Mouse (Mus musculus) midbrain, embryonic 12.5 days (tissue): Measurements from ENCODE around the gene Lrrc46. TPM values are rescaled to one million over a fixed set of nuclear protein-coding genes. Genes with fewer than 3 reads are reported as not detected.

ENCODE experiments used
- ATAC-seq: fragments of 200-750 bp; cut with Nextera tagmentation; 2 replicates; pipeline ENCODE4 v1.8.0; 2017; ENCODE audit warnings: low read depth, moderate TSS enrichment, moderate library complexity; ENCODE audit not compliant: low FRiP score
- H3K27ac ChIP-seq: fragments of 300-500 bp; sonication (generic); replicated peaks from 2 replicates; pipeline ENCODE4 v1.5.1; 2016; ENCODE audit warnings: mild to moderate bottlenecking
- H3K27me3 ChIP-seq: fragments of 300-500 bp; sonication (generic); 2 replicates; pipeline ENCODE4 v1.6.1; 2016; ENCODE audit warnings: mild to moderate bottlenecking
- H3K36me3 ChIP-seq: fragments of 300-500 bp; sonication (generic); 2 replicates; pipeline ENCODE4 v1.6.1; 2016
- H3K4me1 ChIP-seq: fragments of 300-500 bp; sonication (generic); 2 replicates; pipeline ENCODE4 v1.6.1; 2016
- H3K4me2 ChIP-seq: fragments of 300-500 bp; sonication (generic); replicated peaks from 2 replicates; pipeline ENCODE4 v1.6.1; 2016; ENCODE audit warnings: mild to moderate bottlenecking, moderate library complexity
- H3K4me3 ChIP-seq: fragments of 300-500 bp; sonication (generic); 2 replicates; pipeline ENCODE4 v1.5.1; 2016; ENCODE audit warnings: mild to moderate bottlenecking
- H3K9ac ChIP-seq: fragments of 300-500 bp; sonication (generic); replicated peaks from 2 replicates; pipeline ENCODE4 v1.6.1; 2016; ENCODE audit warnings: mild to moderate bottlenecking, moderate library complexity
- H3K9me3 ChIP-seq: fragments of 300-500 bp; sonication (generic); 2 replicates; pipeline ENCODE4 v1.6.1; 2016; ENCODE audit warnings: mild to moderate bottlenecking
- WGBS: fragments of 180-500 bp; shearing (Covaris S2); methylation state at CpG from one replicate; pipeline ENCODE4 v1.1.7; 2016; 5-methylcytosine and 5-hydroxymethylcytosine counted together
- polyA plus RNA-seq: library from polyadenylated mRNA; unstranded; fragments of >200 nt; fragmentation: Nextera tagmentation; extraction: Ambion mirVana; gene quantifications from 2 replicates; pipeline ENCODE4 v1.2.1, GENCODE M21; 2016

Lrrc46 gene
- polyA plus RNA-seq = 2.4 and 3.3 TPM in 2 replicates

DNA sequence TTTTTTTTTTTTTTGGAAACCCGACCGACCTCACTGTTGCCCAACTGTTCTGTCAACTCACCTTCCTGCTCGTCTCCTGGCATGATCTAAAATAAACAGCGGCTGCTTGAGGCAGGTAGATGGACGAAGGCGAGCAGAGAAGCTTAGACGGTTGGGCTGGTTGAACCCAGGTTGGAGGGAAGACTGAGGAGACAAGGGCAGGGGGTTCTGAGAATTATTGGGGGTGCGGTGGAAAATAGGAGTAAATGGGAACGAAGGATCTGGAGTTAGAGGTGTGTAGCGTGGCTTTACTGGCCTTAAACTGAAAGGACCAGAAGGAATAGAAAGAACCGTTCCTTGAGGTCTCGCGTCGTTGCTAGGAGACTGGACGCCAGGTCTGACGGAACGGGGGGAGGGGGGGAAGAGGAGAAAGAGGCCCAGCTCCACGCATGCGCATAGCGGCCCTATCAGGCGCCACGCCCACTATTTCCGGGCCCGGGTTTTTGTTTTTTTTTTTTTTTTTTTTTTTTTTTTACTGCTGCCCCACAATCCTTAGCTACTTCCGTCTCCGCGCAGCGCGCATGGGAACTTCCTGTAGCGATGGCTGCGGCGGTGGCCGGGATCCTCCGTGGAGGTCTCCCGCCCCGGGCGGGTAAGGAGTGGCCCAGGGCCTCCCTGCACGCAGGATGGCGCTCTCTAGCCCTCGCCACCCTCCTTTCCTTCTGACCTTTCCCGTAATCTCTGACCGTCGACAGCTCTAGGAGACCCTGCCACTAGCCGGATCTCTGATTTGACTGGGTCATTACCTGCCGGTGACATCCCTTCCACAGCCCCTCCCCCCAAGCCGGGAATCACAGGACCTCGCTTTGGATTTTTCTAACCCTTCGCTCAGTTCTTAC, at the start of gene Lrrc46, which contains the start of gene Mrpl10:
TSS of gene Lrrc46 (minus strand) at position 386 of the 878 bp plus-strand sequence.
TSS of gene Mrpl10 (plus strand) at position 539 of the 878 bp plus-strand sequence.
- Histone ChIP-seq H3K4me2 (peak within 1 kb of the TSS; percentile 80), H3K36me3 (peaks cover 22% of the 10 kb centered on the region), H3K9ac (peak within 1 kb of the TSS; percentile 80), H3K4me3 (peak within 1 kb of the TSS; percentile 72), H3K9me3 (no peaks in the 10 kb centered on the region), H3K27ac (peak within 1 kb of the TSS; percentile 74), H3K4me1 (peaks cover 16% of the 10 kb centered on the region), H3K27me3 (no peaks in the 10 kb centered on the region)
- ATAC-seq = peak; percentile 88
- under 1% methylated on average over 48 of the region's 48 CpGs for WGBS

DNA sequence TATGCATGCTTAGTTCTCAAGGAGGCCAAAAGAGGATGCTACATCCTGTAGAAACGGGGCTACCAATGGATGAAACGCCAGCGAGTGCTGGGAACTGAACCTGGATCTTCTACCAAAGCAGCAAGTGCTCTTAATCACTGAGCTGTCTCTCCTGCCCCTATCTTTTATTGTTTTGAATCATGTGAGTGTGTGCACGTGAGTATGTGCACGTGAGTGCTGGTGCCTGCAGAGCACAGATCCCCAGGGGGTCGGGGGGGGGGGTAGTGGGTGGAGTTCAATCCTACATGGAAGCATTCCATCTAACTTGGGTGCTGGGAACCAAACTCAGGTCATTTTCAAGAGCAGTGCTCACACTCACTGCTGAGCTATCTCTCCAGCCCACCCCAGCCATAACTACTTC, 45.2 kb upstream of the Lrrc46 start:
- H3K36me3 ChIP-seq = no peaks in the 10 kb centered on the region
- H3K9ac ChIP-seq = no peak overlapping the region
- no peak overlapping the region for H3K27ac ChIP-seq
- WGBS = 74% methylated on average over 6 of the region's 6 CpGs
- H3K4me3 ChIP-seq = no peak overlapping the region
- peaks cover 12% of the 10 kb centered on the region for H3K4me1 ChIP-seq
- H3K4me2 ChIP-seq = no peak overlapping the region
- no peak for ATAC-seq
- H3K27me3 ChIP-seq = peaks cover 18% of the 10 kb centered on the region
- H3K9me3 ChIP-seq = peaks cover 8% of the 10 kb centered on the region; the same call in 1 of the 2 replicates

DNA sequence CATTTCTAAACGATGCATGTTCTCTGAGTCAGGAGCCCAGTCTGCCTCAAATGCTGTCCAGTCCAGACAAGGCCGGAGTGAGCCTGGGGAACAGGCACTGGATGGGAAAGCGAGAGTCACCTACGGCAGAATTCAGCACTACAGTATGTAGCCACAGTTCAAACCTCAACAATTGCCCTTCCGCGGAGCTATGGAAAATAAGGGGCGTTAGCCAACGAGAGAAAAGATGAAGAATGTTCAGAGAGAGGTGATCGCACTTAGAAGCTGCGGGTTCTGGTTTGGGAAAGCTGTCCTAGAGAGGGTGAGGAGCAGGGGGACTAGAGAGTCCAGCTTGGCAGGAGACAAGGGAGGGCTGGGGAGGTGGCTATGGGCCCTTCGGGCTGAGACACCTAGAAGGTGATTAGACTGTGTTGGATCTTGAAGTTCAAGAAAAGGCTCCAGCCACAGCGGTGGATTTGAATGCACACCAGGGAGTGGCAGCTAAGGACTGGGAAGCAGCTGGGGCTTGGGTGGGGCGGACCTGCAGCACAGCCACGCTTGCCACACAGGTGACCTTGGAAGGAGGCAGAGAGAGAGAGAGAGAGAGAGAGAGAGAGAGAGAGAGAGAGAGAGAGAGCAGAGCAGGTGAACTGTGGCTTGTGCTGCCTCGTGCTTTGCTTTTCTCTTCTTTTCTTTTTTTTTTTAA, 43.8 kb upstream of the Lrrc46 start:
- H3K27ac ChIP-seq = no peak overlapping the region
- H3K4me3 ChIP-seq = no peak overlapping the region
- H3K27me3 ChIP-seq = peaks cover 14% of the 10 kb centered on the region
- peaks cover 8% of the 10 kb centered on the region; the same call in 1 of the 2 replicates for H3K9me3 ChIP-seq
- peaks cover 12% of the 10 kb centered on the region for H3K4me1 ChIP-seq
- H3K9ac ChIP-seq = no peak overlapping the region
- no peaks in the 10 kb centered on the region for H3K36me3 ChIP-seq
- no peak overlapping the region for H3K4me2 ChIP-seq
- WGBS = 91% methylated on average over 15 of the region's 15 CpGs
- ATAC-seq = no peak

DNA sequence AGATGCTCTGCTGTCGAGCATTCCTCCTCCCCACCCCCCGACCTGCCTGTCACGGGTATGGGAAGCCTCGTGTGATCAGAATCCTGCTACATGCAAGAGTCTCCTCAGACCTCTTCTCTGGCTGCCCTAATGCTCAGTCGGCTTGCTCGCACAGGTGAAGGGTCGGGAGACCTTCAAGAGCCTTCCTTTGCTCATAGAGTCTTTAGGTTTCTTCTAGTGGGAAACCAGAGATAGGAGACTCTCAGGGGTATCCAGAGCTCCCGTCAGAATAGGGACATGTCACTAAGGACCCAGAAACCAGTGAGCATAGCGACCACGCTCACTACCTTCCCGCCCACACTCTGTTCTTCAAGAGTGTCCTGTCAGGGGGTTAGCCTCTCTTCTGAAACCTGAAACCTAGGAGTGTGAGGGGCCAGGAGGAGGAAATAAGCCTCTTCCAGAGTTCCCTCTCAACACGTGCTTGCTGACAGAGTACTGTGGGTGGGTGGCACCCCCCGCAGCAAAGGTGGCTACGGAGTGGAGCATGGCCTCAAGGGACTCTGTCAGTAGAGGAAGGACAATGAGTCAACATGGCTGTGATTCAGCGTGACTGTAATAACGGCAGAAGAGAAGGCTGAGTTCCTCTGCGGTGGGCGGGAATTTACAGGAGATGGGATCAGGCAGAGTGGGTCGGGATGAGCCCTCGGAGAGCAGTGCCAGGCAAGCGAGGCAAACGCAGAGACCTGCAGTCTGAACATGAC, 42.4 kb upstream of the Lrrc46 start:
- Histone ChIP-seq H3K36me3 (no peaks in the 10 kb centered on the region), H3K4me2 (no peak overlapping the region), H3K4me1 (peaks cover 12% of the 10 kb centered on the region), H3K4me3 (no peak overlapping the region), H3K27ac (no peak overlapping the region), H3K27me3 (peaks cover 14% of the 10 kb centered on the region), H3K9ac (no peak overlapping the region), H3K9me3 (0 out of 2 replicates have a peak, but pooled peaks cover 3% of the 10 kb centered on the region)
- 49% methylated on average over 22 of the region's 22 CpGs for WGBS
- ATAC-seq = no peak

DNA sequence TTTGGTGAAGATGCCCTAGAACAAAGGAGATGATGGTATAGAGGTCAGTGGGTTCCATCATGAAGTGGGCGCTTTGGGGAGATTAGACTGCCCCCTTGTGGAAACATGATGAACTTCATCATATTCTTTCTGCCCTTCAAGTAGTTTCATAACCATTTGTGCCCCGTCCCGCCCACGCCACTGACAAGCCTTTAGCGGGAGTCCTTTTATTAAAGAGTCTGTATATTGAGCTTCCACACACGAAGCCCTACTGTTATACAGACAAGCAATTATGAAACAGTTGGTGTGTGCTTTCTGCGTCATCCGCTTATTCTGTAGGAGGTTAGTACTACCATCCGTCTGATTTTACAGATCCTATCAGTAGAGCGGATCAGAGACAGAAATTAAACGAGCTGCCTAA, 41.8 kb upstream of the Lrrc46 start:
- H3K9ac ChIP-seq = no peak overlapping the region
- no peak overlapping the region for H3K4me3 ChIP-seq
- peaks cover 14% of the 10 kb centered on the region for H3K27me3 ChIP-seq
- no peak overlapping the region for H3K4me2 ChIP-seq
- H3K4me1 ChIP-seq = peaks cover 12% of the 10 kb centered on the region
- no peak overlapping the region for H3K27ac ChIP-seq
- WGBS = 46% methylated on average over 11 of the region's 11 CpGs
- ATAC-seq = no peak
- no peaks in the 10 kb centered on the region for H3K36me3 ChIP-seq
- H3K9me3 ChIP-seq = 0 out of 2 replicates have a peak, but pooled peaks cover 3% of the 10 kb centered on the region

DNA sequence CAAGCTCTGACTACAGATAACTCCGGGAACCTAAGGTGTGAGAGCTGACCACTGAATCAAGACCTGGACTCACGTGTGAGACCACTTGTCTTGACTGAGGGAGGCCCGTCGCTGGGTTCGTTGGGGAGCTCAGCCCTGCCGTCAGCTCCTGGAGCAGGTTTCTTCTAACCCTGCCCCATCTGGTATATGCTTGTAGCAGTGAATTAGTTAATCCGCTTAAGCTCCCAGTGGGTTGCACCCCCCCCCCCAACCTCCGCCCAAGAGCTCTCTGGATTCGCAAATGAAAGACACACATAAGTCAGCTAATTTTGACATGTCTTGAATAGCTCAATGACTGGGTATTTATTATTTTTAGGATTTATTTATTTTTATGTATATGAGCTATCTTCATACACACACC, 39.1 kb upstream of the Lrrc46 start:
- 8% methylated on average over 9 of the region's 9 CpGs for WGBS

DNA sequence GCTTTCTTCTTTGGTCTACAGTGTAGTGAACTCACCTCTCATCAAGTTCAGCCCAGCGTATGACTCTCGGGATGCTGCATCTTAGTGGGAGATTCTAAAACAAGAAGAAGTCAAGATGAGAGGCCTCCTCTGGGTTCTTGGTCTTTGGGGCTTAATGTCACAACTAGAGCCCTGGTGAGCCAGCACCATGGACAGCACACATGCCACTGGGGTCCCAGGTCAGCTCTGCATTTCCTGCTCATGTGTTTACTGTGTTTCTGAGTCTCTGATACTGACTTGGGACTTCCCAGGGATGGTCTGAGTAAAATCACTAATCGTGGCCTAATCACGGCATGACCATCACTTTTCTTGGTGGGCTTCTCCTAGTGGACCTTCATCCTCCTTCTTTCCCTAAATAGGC, 37.5 kb upstream of the Lrrc46 start:
- no peak overlapping the region for H3K27ac ChIP-seq
- H3K4me2 ChIP-seq = no peak overlapping the region
- no peaks in the 10 kb centered on the region for H3K36me3 ChIP-seq
- no peak for ATAC-seq
- H3K27me3 ChIP-seq = peaks cover 6% of the 10 kb centered on the region
- no peak overlapping the region for H3K4me3 ChIP-seq
- H3K9me3 ChIP-seq = no peaks in the 10 kb centered on the region
- WGBS = 59% methylated on average over 4 of the region's 4 CpGs
- H3K9ac ChIP-seq = no peak overlapping the region
- peaks cover 6% of the 10 kb centered on the region for H3K4me1 ChIP-seq

More for the DNA sequence above, 39.1 kb upstream of the Lrrc46 start:
- Histone ChIP-seq H3K27me3 (peaks cover 14% of the 10 kb centered on the region), H3K9me3 (no peaks in the 10 kb centered on the region), H3K4me3 (no peak overlapping the region), H3K9ac (no peak overlapping the region), H3K4me1 (peaks cover 12% of the 10 kb centered on the region), H3K27ac (no peak overlapping the region), H3K36me3 (no peaks in the 10 kb centered on the region), H3K4me2 (no peak overlapping the region)
- no peak for ATAC-seq

DNA sequence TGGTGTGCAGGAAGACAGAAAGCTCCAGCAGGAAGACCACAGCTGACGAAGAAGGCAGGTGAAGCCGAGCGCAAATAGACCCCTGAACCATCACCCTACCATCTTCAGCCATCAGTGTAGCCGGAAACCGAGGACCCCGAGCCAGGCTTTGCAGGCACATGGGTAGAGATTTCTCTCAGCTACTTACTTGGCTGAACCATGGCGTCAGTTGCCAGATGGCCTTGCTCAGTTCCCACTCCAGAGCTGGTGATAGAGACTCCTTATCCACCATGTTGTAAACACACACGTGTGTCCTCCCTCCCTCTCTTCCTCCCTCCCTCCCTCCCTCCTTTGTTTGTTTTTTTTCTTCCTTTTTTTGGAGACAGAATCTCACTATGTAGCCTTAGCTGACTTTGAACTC, 33.0 kb upstream of the Lrrc46 start:
- no peak overlapping the region for H3K4me3 ChIP-seq
- H3K27me3 ChIP-seq = no peaks in the 10 kb centered on the region
- no peak for ATAC-seq
- H3K4me2 ChIP-seq = no peak overlapping the region
- no peaks in the 10 kb centered on the region for H3K4me1 ChIP-seq
- H3K9me3 ChIP-seq = no peaks in the 10 kb centered on the region
- WGBS = 77% methylated on average over 8 of the region's 8 CpGs
- H3K27ac ChIP-seq = no peak overlapping the region
- no peak overlapping the region for H3K9ac ChIP-seq
- H3K36me3 ChIP-seq = no peaks in the 10 kb centered on the region

DNA sequence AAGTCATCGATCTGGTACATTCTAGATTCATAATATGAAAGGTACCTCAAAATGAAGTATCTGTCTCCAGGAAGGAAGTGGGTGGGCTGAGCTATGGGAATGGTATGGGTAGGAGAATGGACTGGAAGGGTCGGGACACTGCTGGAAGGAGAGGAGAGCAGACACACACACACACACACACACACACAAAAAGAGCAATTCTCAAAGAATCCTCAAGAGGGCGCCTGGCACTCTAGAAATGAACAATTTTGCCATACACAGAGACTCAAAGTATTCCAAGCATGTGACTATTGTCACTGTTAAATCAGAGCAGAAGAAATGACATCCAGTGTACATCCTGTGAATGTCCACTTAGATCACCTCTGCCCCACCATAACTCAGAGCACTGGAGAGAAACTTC, 31.3 kb upstream of the Lrrc46 start:
- Histone ChIP-seq H3K27me3 (no peaks in the 10 kb centered on the region), H3K36me3 (peaks cover 8% of the 10 kb centered on the region), H3K27ac (no peak overlapping the region), H3K4me2 (no peak overlapping the region), H3K4me1 (no peaks in the 10 kb centered on the region), H3K9me3 (no peaks in the 10 kb centered on the region), H3K9ac (no peak overlapping the region), H3K4me3 (no peak overlapping the region)
- WGBS = 35% methylated on average over 3 of the region's 3 CpGs
- ATAC-seq = 0 out of 2 replicates have a peak, but pooled peaks have one; percentile 41

DNA sequence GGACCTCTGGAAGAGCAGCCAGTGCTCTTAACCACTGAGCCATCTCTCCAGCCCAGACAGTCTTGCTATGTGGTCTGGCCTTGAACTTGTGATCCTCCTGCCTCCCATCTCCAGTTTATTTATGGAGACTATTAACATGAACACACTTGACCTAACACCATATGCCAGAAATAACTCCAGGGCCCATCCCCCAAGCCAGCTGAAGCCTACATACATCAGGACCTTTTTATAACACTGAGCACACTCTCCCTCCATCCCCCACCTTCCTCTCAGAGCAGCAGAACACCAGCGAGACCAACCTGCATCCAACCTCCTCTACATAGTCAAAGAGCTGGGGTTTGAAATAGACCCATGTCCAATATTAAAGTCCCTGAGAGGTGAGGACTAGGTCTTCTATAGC, 29.9 kb upstream of the Lrrc46 start:
- no peak overlapping the region for H3K4me3 ChIP-seq
- no peaks in the 10 kb centered on the region for H3K9me3 ChIP-seq
- H3K4me1 ChIP-seq = no peaks in the 10 kb centered on the region
- H3K36me3 ChIP-seq = peaks cover 19% of the 10 kb centered on the region
- H3K27ac ChIP-seq = no peak overlapping the region
- H3K4me2 ChIP-seq = no peak overlapping the region
- 60% methylated on average over 1 of the region's 1 CpGs for WGBS
- H3K9ac ChIP-seq = no peak overlapping the region
- H3K27me3 ChIP-seq = no peaks in the 10 kb centered on the region
- ATAC-seq = no peak

DNA sequence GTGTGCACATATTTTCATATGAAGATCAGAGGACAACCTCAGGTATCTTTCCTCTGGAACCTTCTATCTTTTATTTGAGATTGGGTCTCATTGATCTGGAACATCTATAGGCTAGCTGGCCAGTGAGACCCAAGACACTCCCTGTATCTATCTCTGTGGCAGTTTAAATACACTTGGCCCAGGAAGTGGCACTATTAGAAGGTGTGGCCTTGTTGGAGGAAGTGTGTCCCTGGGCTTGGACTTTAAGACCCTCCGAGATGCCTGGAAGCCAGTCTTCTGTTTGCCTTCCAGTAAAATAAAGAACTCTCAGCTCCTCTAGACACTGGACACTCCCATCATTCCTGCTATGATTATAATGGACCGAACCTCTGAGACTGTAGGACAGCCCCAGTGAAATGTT, 28.6 kb upstream of the Lrrc46 start:
- no peak for ATAC-seq
- no peaks in the 10 kb centered on the region for H3K9me3 ChIP-seq
- H3K4me2 ChIP-seq = no peak overlapping the region
- 90% methylated on average over 2 of the region's 2 CpGs for WGBS
- H3K9ac ChIP-seq = no peak overlapping the region
- no peak overlapping the region for H3K27ac ChIP-seq
- H3K4me1 ChIP-seq = no peaks in the 10 kb centered on the region
- no peak overlapping the region for H3K4me3 ChIP-seq
- no peaks in the 10 kb centered on the region for H3K27me3 ChIP-seq
- peaks cover 25% of the 10 kb centered on the region for H3K36me3 ChIP-seq
